Comparison of ENCODE assay signal across 35 mouse cellular contexts in genomic region chr5:141394586-141394985, GRCm38 (mm10).
"Had no signal": no experiment of that assay in that cellular context is flagged by ENCODE, and none has a peak within 500 bp of the region (broad histone marks: within the 10 kb centered on the region; RNA-seq: fewer than 3 reads in every experiment).

No protein-coding gene starts in this region.

- H3K9me3 ChIP-seq: heart, embryonic 10.5 days; heart, embryonic 12.5 days; heart, embryonic 13.5 days; heart, embryonic 15.5 days; hindbrain, embryonic 10.5 days; hindbrain, embryonic 12.5 days; hindbrain, embryonic 13.5 days; hindbrain, embryonic 15.5 days; intestine, embryonic 15.5 days; kidney, embryonic 15.5 days had no signal

- H3K27me3 ChIP-seq: heart, embryonic 12.5 days; heart, embryonic 13.5 days; heart, embryonic 15.5 days; hindbrain, embryonic 12.5 days; hindbrain, embryonic 13.5 days; hindbrain, embryonic 15.5 days; intestine, embryonic 15.5 days; kidney, embryonic 15.5 days had no signal

- H3K4me1 ChIP-seq: heart, embryonic 15.5 days; hindbrain, embryonic 10.5 days; hindbrain, embryonic 12.5 days; hindbrain, embryonic 13.5 days; hindbrain, embryonic 15.5 days; intestine, embryonic 15.5 days had no signal

- H3K4me3 ChIP-seq: heart, embryonic 10.5 days; heart, embryonic 12.5 days; heart, embryonic 13.5 days; heart, embryonic 15.5 days; hindbrain, embryonic 10.5 days; hindbrain, embryonic 12.5 days; hindbrain, embryonic 13.5 days; hindbrain, embryonic 15.5 days; intestine, embryonic 15.5 days; kidney, embryonic 15.5 days; layer of hippocampus, adult 2 months had no signal

- H3K36me3 ChIP-seq: heart, embryonic 10.5 days; heart, embryonic 12.5 days; heart, embryonic 13.5 days; heart, embryonic 15.5 days; hindbrain, embryonic 10.5 days; hindbrain, embryonic 12.5 days; hindbrain, embryonic 13.5 days; hindbrain, embryonic 15.5 days; intestine, embryonic 15.5 days; kidney, embryonic 15.5 days had no signal

- H3K4me2 ChIP-seq: heart, embryonic 11.5 days; heart, embryonic 12.5 days; heart, embryonic 13.5 days; heart, embryonic 15.5 days; hindbrain, embryonic 12.5 days; hindbrain, embryonic 13.5 days; hindbrain, embryonic 14.5 days; hindbrain, embryonic 15.5 days; intestine, embryonic 15.5 days; kidney, embryonic 15.5 days had no signal

- ATAC-seq: hindbrain, embryonic 16.5 days; hindbrain, postnatal 0 days; inflammation-experienced regulatory T-cells, adult 6 months; intestine, embryonic 15.5 days; intestine, embryonic 16.5 days; intestine, postnatal 0 days had no signal

- DNase-seq: heart, postnatal 10 days; heart, postnatal 14 days; heart, postnatal 36 days; heart, postnatal 4 days; kidney, adult 11 months; kidney, adult 18-20 months; kidney, adult 2 months; kidney, adult 8-10 months; kidney, adult 9 months; kidney, postnatal 10 days; kidney, postnatal 14 days; kidney, postnatal 25 days; kidney, postnatal 36 days; kidney, postnatal 4 days; layer of hippocampus, adult 9-11 months; layer of hippocampus, postnatal 36 days had no signal

- H3K27ac ChIP-seq: heart, embryonic 10.5 days; heart, embryonic 13.5 days; heart, embryonic 15.5 days; hindbrain, embryonic 10.5 days; hindbrain, embryonic 12.5 days; hindbrain, embryonic 13.5 days; hindbrain, embryonic 14.5 days; hindbrain, embryonic 15.5 days; hindbrain, postnatal 0 days; intestine, embryonic 15.5 days; kidney, embryonic 15.5 days; kidney, postnatal 0 days; layer of hippocampus, adult 2 months had no signal

- H3K9ac ChIP-seq: heart, embryonic 12.5 days; heart, embryonic 13.5 days; heart, embryonic 15.5 days; hindbrain, embryonic 12.5 days; hindbrain, embryonic 13.5 days; hindbrain, embryonic 14.5 days; hindbrain, embryonic 15.5 days; intestine, embryonic 15.5 days; kidney, embryonic 15.5 days had no signal
